Mouse (Mus musculus) hindbrain, embryonic 14.5 days (tissue): ENCODE measurements around the gene Dock6. TPM values are rescaled to one million over a fixed set of nuclear protein-coding genes. Genes with fewer than 3 reads are reported as not detected.

Experiments
- ATAC-seq: fragments of 200-750 bp; cut with Nextera tagmentation; 2 replicates; pipeline ENCODE4 v1.8.0; 2017; ENCODE audit warnings: moderate number of reproducible peaks, mild to moderate bottlenecking, moderate TSS enrichment, moderate library complexity; ENCODE audit not compliant: low FRiP score
- DNase-seq: peaks from one replicate; pipeline ENCODE4 v3.0.0-alpha.2; 2015; ENCODE audit warnings: low spot score
- H3K27ac ChIP-seq: fragments of 300-500 bp; sonication (generic); 2 replicates; pipeline ENCODE4 v1.5.1; 2014; ENCODE audit warnings: mild to moderate bottlenecking, moderate library complexity
- H3K27me3 ChIP-seq: fragments of 300-500 bp; sonication (generic); 2 replicates; pipeline ENCODE4 v1.6.1; 2014; ENCODE audit warnings: mild to moderate bottlenecking, low read length, mixed read lengths; ENCODE audit not compliant: control insufficient read depth, insufficient read depth
- H3K36me3 ChIP-seq: fragments of 300-500 bp; sonication (generic); replicated peaks from 2 replicates; pipeline ENCODE4 v1.6.1; 2014; ENCODE audit not compliant: control insufficient read depth, insufficient read depth
- H3K4me1 ChIP-seq: fragments of 300-500 bp; sonication (generic); replicated peaks from 2 replicates; pipeline ENCODE4 v1.6.1; 2014; ENCODE audit warnings: antibody characterized with exemption, low read length, mixed read lengths; ENCODE audit not compliant: control insufficient read depth, insufficient read depth
- H3K4me2 ChIP-seq: fragments of 300-500 bp; sonication (generic); replicated peaks from 2 replicates; pipeline ENCODE4 v1.6.1; 2014; ENCODE audit warnings: mild to moderate bottlenecking, moderate library complexity
- H3K4me3 ChIP-seq: fragments of 300-500 bp; sonication (generic); replicated peaks from 2 replicates; pipeline ENCODE4 v1.5.1; 2014; ENCODE audit warnings: mild to moderate bottlenecking, low read length
- H3K9ac ChIP-seq: fragments of 300-500 bp; sonication (generic); 2 replicates; pipeline ENCODE4 v1.6.1; 2014
- H3K9me3 ChIP-seq: fragments of 300-500 bp; sonication (generic); 2 replicates; pipeline ENCODE4 v1.6.1; 2016; ENCODE audit warnings: low read length; ENCODE audit not compliant: control insufficient read depth
- WGBS: fragments of 180-500 bp; shearing (Covaris S2); extraction: QIAGEN DNeasy Blood & Tissue Kit; methylation state at CpG from one replicate; pipeline ENCODE4 v1.1.7; 2014; 5-methylcytosine and 5-hydroxymethylcytosine counted together
- polyA plus RNA-seq: library from polyadenylated mRNA; unstranded; fragments of >200 nt; fragmentation: Nextera tagmentation; extraction: Ambion mirVana; gene quantifications from 2 replicates; pipeline ENCODE4 v1.2.1, GENCODE M21; 2014

Gene Dock6
- polyA plus RNA-seq, 1 experiment from 2014 or later: 18.0 TPM

- 68% methylated on average over 7 of the region's 7 CpGs for WGBS
- Histone ChIP-seq H3K27ac (no peak overlapping the region), H3K4me2 (0 out of 2 replicates have a peak overlapping the region, but pooled peaks have one; percentile 59), H3K9me3 (no peaks in the 10 kb centered on the region), H3K4me3 (no peak overlapping the region), H3K9ac (no peak overlapping the region), H3K27me3 (no peaks in the 10 kb centered on the region), H3K4me1 (no peaks in the 10 kb centered on the region), H3K36me3 (no peaks in the 10 kb centered on the region)
- ATAC-seq (no peak), DNase-seq (no peak)
Observed at GRCm38 (mm10) chr9:21849691-21850677, 2.5 kb downstream of the Dock6 start.

DNA sequence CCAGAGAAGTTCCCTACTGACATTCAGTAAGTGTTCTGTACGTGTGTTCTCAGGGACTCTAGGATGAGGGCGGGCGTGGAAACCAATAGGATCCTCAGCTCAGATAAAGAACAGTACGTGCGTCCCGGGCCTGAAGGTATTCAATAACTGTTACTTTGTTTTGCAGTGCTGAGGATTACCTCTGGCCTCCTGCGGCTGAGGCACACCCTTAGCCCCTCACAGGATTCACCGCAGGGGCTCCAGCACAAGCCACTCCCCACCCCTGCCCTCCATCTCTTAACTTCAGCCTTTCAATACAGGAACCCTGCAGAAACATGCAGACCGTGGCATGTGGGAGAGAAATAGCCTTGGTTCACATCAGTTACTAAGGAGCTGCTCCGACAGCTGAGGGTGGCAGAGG lies 4.5 kb downstream of the Dock6 start:
- Histone ChIP-seq H3K9ac (0 out of 2 replicates have a peak overlapping the region, but pooled peaks have one; percentile 2), H3K9me3 (no peaks in the 10 kb centered on the region), H3K4me2 (no peak overlapping the region), H3K4me3 (no peak overlapping the region), H3K27ac (peak overlapping the region; percentile 38; the same call in 1 of the 2 replicates), H3K36me3 (no peaks in the 10 kb centered on the region), H3K27me3 (no peaks in the 10 kb centered on the region), H3K4me1 (no peaks in the 10 kb centered on the region)
- 32% methylated on average over 10 of the region's 10 CpGs for WGBS
- ATAC-seq: no peak
- no peak for DNase-seq

DNA sequence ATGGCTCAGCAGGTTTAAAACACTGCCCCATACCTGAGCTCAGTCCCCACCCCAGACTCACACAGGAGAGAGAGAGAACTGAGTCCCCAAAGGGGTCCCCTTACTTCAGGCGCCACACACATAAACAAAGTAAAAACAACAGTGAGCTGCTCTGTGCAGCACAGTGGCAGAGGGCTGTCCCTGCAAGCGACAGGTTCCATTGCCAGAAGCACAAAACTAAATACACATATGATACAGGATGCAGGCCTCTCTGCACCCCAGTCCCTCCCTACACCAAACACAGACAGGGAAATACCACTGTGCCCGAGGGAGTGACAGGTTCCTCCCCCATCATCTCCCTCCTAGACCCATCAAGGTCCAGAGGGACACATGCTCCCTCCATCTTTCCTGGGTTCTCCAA lies 5.0 kb downstream of the Dock6 start:
- Histone ChIP-seq H3K27ac (peak overlapping the region; percentile 38; the same call in 1 of the 2 replicates), H3K4me2 (0 out of 2 replicates have a peak overlapping the region, but pooled peaks have one; percentile 17)
- WGBS: 25% methylated on average over 3 of the region's 3 CpGs

GRCm38 (mm10) chr9:21846755-21847341 lies 5.6 kb downstream of the Dock6 start:
- Histone ChIP-seq H3K27ac (peak overlapping the region; percentile 65; the same call in 1 of the 2 replicates), H3K4me2 (0 out of 2 replicates have a peak overlapping the region, but pooled peaks have one; percentile 17), H3K36me3 (no peaks in the 10 kb centered on the region), H3K4me1 (no peaks in the 10 kb centered on the region), H3K9ac (no peak overlapping the region), H3K9me3 (no peaks in the 10 kb centered on the region), H3K27me3 (no peaks in the 10 kb centered on the region), H3K4me3 (no peak overlapping the region)
- DNase-seq: no peak
- 16% methylated on average over 11 of the region's 11 CpGs for WGBS
- ATAC-seq: 0 out of 2 replicates have a peak, but pooled peaks have one; percentile 26

More for the DNA sequence above, 5.0 kb downstream of the Dock6 start:
- ATAC-seq: no peak
- H3K4me3 ChIP-seq: no peak overlapping the region
- no peaks in the 10 kb centered on the region for H3K36me3 ChIP-seq
- H3K9ac ChIP-seq: no peak overlapping the region
- no peaks in the 10 kb centered on the region for H3K9me3 ChIP-seq
- no peaks in the 10 kb centered on the region for H3K4me1 ChIP-seq
- no peak for DNase-seq
- no peaks in the 10 kb centered on the region for H3K27me3 ChIP-seq

- 59% methylated on average over 14 of the region's 14 CpGs for WGBS
- Histone ChIP-seq H3K4me1 (no peaks in the 10 kb centered on the region), H3K4me2 (no peak overlapping the region), H3K36me3 (no peaks in the 10 kb centered on the region), H3K9me3 (no peaks in the 10 kb centered on the region), H3K4me3 (no peak overlapping the region), H3K27ac (no peak overlapping the region), H3K9ac (no peak overlapping the region), H3K27me3 (no peaks in the 10 kb centered on the region)
- DNase-seq: no peak
- no peak for ATAC-seq
Observed at GRCm38 (mm10) chr9:21845381-21846080, 6.9 kb downstream of the Dock6 start.

DNA sequence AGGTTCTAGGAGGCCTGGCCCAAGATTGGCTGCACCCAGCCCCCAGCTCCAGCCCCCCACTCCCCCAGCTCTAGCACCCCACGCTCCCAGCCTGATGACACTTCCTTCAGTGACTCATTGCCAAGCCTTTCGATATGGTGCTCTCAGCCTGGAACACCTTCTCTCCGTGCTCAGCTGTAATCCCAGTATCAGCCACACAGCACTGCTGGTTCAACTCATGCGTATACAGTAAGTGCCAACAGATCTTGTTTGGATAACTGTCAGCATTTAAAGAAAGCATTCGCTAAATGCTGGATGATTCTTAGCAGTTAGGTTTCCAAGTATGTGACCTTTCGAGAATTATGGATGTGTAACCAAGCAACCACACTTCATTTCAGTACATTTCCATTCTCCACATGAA lies 9.3 kb downstream of the Dock6 start:
- no peak overlapping the region for H3K9ac ChIP-seq
- H3K27ac ChIP-seq: no peak overlapping the region
- H3K4me2 ChIP-seq: no peak overlapping the region
- H3K4me1 ChIP-seq: no peaks in the 10 kb centered on the region
- H3K36me3 ChIP-seq: no peaks in the 10 kb centered on the region
- ATAC-seq (no peak), DNase-seq (no peak)
- H3K9me3 ChIP-seq: no peaks in the 10 kb centered on the region
- no peak overlapping the region for H3K4me3 ChIP-seq
- no peaks in the 10 kb centered on the region for H3K27me3 ChIP-seq
- 85% methylated on average over 6 of the region's 6 CpGs for WGBS

DNA sequence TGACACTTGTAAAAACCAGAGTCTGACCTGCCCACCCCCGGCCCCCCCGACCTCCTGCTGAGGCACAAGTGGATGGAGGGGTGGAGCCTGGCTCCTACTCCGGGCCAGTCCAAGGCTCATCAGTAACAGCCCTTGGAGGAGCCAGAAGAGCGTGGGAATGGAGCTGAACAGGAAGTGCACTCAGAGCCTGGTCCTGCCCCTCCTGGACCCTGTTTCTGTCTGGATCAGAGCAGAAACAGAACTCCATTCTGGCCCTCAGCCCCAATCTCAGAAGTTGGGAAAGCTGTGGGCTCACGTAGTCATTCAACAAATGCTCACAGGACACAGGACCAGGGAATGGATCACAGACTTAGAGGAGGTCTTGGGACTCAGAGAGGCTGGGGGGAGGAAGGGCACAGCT lies 10.0 kb downstream of the Dock6 start:
- H3K36me3 ChIP-seq: no peaks in the 10 kb centered on the region
- ATAC-seq: no peak
- H3K9me3 ChIP-seq: no peaks in the 10 kb centered on the region
- H3K4me3 ChIP-seq: no peak overlapping the region
- no peak overlapping the region for H3K4me2 ChIP-seq
- no peak overlapping the region for H3K9ac ChIP-seq
- no peaks in the 10 kb centered on the region for H3K4me1 ChIP-seq
- no peak for DNase-seq
- H3K27ac ChIP-seq: no peak overlapping the region
- WGBS: 54% methylated on average over 5 of the region's 5 CpGs
- H3K27me3 ChIP-seq: no peaks in the 10 kb centered on the region

DNA sequence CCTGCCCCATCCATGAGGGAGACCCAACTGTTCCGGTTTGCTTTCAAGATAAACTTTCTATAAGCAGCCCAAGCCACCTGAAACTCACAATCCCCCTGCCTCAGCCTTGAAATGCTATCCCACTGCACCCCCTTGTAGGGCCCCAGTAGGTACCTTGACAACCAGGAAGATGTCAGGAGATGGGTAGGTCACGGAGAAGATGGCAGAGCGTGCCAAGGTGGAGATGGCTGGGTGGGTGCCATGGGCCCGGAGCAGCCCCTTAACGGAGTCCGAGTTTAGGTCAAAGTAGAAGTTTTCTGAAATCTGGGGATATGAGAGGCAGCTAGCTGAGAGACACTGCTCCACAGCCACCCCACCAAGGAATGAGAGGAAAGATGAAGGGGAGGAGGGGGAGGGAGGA lies 11.1 kb downstream of the Dock6 start:
- no peak overlapping the region for H3K4me3 ChIP-seq
- H3K4me2 ChIP-seq: no peak overlapping the region
- H3K4me1 ChIP-seq: no peaks in the 10 kb centered on the region
- no peak overlapping the region for H3K27ac ChIP-seq
- no peak for ATAC-seq
- no peaks in the 10 kb centered on the region for H3K27me3 ChIP-seq
- H3K36me3 ChIP-seq: no peaks in the 10 kb centered on the region
- no peak overlapping the region for H3K9ac ChIP-seq
- DNase-seq: no peak
- H3K9me3 ChIP-seq: no peaks in the 10 kb centered on the region
- 95% methylated on average over 6 of the region's 6 CpGs for WGBS
